Mouse (Mus musculus): ENCODE data around the gene Trappc5.
A peak's percentile ranks its signal among the peaks of the same experiment; 100 is the strongest.

The Trappc5 gene

DNA sequence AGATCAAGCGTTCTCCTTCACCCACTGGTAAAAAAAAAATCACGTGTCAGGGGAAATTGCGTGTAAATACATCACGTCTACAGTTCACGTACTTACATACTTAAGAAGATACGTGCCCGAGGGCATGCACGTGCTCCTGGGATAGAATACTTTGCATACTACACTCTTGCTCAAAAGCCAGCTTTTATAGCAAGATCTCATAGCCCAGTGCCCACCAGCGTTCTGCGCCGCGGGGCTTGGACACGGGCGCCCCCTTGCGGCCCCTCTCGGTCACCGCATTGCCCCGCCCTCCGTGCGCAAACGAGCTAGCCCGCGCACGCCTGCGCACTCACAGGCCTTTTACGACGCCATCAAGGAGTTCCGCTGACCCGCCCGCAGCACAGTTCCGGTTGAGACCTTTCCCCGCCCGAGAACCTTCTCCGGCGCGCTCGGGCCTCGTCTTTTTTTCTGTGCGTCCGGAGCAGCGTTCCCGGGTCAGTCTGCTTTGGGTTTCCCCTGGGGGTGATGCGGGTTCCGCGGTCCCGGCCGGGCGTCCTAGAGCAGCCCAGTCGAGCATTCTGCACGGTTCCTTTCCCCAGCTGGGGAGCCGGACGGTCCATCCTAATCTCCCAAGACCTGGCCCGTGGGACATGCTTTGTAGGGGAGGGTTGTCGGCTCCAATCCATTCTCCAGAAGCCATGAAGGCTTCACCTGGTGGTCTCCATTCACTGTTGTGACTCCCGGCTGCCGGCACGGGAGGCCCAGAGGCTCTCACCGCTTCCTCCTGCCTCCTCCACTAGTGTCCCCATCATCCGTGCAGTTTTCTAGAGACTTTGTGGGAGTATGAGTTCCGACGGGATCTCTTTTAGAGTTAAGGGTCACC, at the start of gene Trappc5:
Gene Trappc5, plus strand, starts transcription at position 169 of the 862 bp plus-strand sequence.
- peak; percentile 91 for DNase-seq (ENCODE audit: low spot score in 2 of 2)

DNA sequence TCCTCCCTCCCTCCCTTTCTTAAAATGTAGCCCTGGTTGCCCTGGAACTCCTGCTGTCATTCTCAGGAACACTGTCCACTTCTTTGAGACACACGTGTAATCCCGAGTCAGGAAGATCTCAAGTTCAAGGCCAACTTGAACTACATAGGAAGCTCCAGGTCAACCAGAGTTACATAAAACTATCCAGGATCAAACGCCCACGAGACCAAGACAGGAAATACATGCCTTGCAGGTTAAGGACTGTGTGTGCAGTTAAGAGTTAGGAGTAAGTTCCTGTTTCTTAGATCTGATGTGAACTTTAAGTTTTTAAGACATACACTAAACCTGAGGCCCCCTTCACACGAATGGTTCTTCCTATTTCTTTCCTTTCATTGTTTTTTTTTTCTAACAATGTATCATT, 49.1 kb upstream of the Trappc5 start:
- no peak for DNase-seq (ENCODE audit: low spot score in 2 of 2)

DNA sequence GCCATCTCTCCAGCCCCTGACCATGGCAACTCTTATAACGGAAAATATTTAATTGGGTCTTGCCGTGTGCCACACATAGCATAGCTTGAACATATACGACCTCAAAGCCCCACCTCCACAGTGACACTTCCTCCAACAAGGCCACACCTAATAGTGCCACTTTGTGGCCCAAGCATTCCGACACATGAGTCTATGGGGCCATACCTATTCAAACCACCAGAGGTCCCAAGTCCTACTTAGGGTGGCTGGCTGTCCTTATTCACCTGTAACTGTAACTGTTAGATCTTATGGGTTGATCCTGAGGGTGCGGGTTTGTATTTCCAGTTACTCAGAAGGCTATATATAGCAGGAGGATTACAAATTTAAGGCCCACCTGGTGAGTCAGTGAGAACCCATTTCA, 48.1 kb upstream of the Trappc5 start:
- DNase-seq (ENCODE audit: low spot score in 2 of 2), result no peak

DNA sequence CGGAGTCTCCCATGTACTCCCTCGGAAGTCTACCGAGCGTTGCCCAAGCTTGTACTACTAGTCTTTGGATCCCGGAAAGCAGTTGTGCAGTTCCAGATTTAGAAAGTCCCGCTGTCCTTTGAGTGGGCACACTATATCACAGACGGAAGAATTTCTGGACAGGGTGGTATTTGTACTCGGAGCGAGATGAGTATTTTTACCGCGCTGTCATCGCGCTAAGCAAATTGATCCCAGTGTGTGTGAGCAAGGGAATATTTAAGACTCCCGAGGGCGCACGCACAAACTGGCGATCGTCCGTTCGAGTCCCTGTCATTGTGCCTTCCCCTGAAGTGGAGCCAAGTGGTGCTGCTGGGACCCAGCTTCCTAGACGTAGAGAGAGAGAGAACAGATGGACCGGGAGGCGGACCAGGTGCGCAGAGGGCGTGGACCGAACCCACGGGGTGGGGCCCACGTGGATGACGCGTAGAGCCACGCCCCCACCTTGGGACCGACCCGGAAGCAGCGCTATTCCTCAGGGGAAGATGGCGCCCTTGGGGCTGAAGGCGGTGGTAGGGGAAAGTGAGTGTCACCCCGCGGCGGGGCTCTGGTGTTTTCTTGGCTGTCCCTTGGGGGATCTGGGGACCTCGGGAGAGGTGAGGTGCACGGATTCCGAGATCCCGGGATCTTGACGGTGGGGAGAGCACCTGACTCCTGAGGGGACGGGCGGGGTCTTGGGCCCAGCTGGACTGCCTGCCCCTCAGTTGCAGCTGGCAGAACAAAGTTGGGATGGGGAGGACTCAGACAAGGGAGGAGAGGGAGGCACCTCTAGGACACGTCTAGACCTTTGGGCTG, 45.2 kb upstream of the Trappc5 start, which contains the start of gene Stxbp2:
Gene Stxbp2, plus strand, starts transcription at position 309 of the 831 bp plus-strand sequence.
- DNase-seq (ENCODE audit: low spot score in 2 of 2), result peak; percentile 65 to 74

DNA sequence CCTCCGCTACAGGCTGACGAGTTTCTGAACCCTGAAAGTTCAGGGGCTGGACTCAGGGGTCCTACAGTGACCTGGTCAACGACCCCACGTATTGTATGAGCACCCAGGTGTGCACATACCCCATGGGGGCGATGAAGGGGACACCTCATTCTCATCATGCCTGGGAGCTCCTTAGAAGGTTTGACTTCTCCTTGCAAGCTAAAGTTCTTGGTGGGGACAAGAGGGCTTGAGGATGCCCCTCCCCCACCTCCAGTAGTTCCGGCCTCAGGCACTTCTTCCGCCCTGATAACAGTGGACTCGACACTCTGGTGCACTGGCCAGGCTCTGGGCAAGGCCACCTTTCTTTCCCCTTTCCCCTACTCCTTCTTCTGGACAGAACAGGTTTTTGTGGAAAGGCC, 44.6 kb upstream of the Trappc5 start:
- DNase-seq (ENCODE audit: low spot score in 2 of 2), result no peak

DNA sequence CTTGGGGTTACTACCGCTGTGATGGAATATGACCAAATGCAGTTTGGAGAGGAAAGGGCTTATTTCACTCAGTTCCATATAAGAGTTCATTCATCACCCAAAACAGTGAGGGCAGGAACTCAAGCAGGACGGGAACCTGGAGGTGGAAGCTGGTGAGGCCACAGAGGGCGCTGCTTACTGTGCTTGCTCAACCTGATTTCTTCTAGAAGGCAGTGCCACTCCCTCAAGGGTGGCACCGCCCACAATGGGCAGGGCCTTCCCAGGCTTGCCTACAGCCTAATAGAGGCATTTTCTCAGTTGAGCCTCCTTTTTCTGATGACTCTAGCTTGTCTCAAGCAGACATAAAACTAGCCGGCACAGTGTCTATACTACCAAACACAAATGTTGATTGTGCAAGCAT, 30.3 kb upstream of the Trappc5 start:
- peak in 1 of 2 experiments; percentile 29 for DNase-seq (ENCODE audit: low spot score in 2 of 2)

DNA sequence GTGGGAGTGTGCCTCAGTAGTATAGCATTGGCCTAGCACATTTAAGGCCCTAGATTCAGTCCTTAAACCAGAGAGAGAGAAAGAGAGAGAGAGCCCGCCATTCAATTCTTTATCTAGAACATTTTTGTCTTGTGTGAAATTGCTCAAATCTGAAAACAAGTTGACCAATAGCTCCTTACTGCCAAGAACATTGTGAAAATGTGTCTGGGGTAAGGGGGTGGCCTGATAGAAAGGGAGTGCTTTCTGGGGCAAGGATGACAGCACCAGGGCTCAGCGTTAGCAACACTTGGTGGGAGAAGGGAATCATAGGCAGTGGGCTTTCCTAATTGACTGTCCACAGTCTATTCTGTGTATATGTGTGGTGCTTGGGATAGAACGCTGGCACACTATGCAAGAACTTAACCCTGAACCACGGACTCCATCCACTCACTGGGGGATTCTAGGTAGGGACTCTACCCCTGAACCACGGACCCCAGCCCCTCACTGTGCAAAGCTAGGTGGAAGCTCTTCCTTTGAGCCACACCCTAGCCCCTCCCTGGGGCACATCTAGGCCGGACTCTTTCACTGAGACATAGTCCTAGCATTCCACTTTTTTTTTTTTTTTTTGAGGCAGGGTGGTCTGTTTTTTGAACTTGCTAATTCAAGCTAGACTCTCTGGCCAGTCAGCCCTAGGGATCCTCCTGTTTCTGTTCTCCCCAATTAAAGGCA, 29.1 kb upstream of the Trappc5 start:
- DNase-seq (ENCODE audit: low spot score in 2 of 2), result no peak

DNA sequence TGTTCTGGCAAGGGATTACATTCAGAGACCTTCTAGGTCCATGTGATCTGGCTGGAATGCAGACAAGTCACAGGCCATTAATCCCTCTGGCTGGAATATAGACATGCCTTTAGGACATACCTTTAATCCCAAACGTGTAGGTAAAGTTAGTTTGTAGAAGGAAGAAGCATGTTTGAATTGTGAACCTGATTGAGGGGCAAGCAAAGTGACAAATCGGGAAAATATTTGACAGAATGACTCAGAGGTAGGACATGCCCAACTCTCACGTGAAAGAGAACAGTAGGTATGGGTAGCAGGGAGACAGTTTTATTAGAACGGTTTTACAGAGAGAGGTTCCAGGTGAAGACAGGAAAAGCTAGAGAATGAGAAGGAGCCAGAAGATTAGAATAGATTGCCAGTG, 28.5 kb upstream of the Trappc5 start:
- no peak for DNase-seq (ENCODE audit: low spot score in 2 of 2)

DNA sequence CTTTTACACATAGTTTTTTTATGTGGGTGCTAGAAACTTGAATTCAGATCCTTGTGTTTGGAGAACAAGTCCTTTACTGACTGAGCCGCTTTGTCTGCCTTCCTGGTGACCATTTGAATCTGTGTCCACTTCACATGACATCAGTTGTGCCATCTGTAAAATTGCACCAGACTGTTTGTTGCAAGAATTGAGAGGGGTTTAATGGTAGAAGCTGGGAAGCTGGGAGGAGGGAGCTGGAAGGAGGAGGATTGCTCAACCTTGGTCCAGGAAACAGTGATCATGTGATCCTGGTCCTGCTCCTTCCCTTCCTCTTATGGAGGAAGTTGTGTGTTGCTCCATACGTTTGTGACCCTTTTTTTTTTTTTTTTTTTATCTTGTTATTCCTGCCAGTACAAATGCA, 27.8 kb upstream of the Trappc5 start:
- DNase-seq (ENCODE audit: low spot score in 2 of 2), result no peak

DNA sequence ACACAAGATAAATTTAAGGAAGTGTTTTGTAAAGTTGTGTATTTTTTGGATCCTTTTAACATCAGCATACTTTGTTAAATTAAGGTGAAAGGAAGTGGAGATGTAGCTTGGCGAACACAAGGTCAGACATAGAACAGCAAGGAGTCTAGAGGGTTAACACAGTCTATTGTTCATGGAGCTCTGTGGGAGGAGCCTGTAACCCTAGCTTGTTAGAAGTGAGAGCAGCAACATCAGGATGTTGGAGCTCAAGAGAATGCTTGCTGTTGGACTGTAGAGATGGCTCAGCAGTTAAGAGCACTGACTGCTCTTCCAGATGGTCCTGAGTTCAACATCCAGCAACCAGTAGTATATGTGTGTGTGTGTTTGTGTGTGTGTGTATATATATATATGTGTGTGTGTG, 27.1 kb upstream of the Trappc5 start:
- no peak for DNase-seq (ENCODE audit: low spot score in 2 of 2)

DNA sequence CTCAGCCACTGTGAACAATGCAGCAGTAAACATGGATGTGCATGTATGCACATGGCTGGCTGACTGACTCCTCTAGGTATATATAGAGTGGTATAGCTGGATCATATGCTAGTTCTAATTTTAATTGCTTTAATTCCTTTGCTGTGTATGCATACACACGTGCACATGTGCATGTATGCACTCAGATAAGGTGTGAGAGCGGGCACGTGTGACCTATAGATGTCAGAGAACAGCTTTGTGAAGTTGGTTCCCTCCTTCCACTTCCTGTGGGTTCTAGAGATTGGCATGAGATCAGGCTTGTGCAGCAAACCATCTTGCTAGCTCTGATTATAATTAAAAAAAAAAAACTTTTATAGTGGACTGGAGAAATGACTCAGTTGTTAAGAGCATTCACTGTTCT, 23.3 kb upstream of the Trappc5 start:
- no peak for DNase-seq (ENCODE audit: low spot score in 2 of 2)

DNA sequence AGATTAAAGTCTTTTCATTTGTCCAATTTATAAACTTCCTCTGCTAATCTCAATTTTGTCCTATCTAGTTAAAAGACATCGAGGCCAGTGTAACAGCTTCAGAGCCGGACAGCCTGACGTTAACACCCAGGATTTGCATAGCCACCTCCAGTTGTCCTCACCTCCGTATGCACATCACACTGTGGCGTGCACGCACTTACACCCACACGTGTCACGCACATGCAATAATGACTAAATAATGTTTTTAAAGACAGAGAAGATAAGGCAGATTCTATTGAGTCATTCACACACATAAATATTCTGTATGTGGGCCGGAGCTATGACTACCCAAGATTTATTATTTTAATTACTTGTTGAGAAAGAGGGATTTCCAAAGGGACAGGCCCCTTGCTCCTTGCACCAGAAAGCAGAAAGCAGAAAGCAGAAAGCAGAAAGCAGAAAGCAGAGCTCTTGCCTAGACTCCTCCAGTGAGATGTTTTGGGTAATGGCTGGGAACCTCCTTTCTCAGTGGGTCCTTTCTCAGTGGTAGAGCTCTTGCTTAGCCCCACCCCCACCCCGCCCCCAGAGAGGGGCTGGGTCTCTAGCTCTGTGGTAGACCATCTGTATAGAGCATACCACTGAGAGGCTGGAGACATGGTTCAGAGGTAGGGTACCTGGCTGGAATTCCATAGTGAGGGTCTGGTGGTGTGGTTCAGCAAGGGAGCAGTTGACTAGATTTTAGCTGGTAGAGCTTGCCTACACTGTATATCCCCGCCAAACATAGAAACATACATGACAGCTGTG, 21.2 kb upstream of the Trappc5 start:
- no peak for DNase-seq (ENCODE audit: low spot score in 2 of 2)

DNA sequence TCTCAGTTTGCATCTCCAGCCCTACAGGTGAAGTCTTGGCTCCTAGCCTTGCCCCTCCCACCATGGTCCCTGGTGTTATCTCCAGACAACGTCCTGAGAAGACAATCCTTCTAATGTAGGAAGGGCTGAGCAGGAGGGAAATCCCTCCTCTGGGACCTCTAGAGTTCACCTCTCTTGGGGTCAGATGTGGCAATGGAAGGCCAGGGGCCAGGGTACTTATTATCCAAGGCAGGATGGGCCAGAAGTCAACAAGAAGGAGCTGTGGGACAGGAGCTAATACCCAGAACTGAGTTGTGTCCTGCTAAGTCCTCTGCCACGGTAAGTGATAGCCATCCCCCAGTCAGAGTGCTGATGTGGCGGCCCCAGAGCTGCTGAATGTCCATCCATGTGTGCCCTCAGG, 20.6 kb upstream of the Trappc5 start, which contains the start of gene Retn:
Gene Retn, plus strand, starts transcription at position 245 of the 400 bp plus-strand sequence.
- no peak for DNase-seq (ENCODE audit: low spot score in 2 of 2)

DNA sequence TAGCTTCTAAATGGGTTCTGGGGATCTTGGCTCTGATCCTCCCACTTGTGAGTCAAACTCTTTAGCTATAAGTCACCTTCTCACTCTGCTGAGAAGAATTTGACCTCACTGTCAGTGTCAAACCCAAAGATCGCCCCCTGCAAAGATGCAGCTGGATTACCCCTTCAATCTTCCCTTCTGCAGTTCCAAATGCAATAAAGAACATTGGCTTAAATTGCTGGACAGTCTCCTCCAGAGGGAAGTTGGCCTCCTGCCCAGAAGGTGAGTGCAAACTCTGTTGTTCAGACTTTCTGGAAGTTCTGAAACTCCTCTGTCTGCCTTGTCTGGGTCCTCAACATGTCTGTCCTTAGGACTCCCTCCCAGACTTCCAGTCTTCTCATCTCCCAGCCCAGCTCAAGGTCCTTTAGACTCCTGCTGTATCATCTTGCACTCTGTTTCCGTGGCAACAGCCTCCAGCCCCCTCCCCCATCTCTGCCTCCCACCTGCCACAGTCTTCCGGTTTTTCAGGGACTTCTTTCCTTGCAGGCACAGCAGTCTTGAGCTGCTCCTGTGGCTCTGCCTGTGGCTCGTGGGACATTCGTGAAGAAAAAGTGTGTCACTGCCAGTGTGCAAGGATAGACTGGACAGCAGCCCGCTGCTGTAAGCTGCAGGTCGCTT, 19.2 kb upstream of the Trappc5 start:
- DNase-seq (ENCODE audit: low spot score in 2 of 2), result no peak

DNA sequence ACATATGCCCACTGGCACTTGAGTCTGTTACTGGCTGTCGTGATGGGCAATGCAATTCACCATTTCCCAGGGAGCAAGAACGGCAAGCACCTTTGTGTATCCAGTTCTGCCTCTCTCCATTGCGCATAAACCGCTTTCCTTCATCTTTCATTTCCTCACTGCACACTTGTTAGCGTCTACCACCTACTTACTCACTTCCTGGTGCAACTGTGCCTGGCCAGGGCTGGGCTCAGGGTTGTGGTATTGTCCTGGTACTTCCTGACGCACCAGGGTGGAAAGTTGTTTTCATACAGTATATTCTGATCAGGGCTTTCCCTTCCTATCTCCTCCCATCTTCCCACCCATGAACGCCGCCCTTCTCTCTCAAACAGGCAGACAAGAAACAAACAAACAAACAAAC, 15.2 kb upstream of the Trappc5 start:
- no peak for DNase-seq (ENCODE audit: low spot score in 2 of 2)

DNA sequence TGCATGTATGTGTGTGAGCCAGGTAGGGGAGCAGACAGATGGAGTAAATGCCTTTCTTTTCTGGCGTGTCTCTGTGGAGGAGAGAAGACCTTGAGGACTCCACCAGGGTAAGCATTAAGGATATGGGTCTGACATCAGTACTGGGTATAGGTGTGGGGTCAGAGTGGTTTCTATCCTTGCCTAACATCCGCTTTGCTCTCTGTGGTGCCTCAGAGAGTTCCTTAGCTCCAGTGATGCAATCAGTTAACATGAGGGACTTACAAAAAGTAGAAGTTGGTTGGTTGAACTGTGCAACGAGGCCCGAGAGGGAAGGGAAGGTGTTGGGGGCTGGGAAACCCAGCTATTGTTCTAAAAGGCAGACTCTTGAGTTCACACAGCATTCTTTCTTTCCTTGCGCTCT, 11.7 kb upstream of the Trappc5 start:
- no peak for DNase-seq (ENCODE audit: low spot score in 2 of 2)

DNA sequence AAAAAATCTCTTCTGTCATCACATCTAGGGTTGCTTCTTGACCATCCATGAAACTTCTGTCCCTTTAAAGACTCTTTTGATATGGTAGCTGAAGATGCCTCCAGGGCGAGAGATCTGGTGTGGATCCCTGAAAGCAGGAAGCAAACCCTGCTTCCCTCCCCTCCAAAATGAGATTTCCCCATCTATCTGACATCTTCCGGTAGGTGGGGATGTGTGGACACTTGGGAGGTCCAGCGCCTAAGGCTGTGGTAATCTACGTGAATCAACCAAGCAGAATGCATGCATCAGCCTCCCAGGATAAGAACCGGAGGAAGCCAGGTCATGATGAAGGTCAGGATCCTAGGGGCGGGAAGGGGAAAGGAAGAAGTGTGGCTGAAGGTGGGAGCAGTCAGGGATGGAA, 10.6 kb upstream of the Trappc5 start, which contains the start of gene Mcemp1:
Gene Mcemp1, plus strand, starts transcription at position 248 of the 400 bp plus-strand sequence.
- no peak for DNase-seq (ENCODE audit: low spot score in 2 of 2)

DNA sequence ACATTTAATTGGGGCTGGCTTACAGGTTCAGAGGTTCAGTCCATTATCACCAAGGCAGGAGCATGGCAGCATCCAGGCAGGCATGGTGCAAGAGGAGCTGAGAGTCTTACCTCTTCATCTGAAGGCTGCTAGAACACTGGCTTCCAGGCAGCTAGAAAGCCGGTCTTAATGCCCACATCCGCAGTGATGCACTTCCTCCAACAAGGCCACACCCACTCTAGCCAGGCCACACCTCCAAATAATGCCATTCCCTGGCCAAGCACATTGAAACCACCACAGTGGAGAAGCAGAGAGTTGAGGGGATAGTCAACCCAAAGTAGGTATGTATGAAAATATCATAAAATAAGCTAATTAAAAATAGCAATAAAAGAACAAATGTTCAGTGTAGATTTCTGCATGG, 5.7 kb upstream of the Trappc5 start:
- no peak for DNase-seq (ENCODE audit: low spot score in 2 of 2)

DNA sequence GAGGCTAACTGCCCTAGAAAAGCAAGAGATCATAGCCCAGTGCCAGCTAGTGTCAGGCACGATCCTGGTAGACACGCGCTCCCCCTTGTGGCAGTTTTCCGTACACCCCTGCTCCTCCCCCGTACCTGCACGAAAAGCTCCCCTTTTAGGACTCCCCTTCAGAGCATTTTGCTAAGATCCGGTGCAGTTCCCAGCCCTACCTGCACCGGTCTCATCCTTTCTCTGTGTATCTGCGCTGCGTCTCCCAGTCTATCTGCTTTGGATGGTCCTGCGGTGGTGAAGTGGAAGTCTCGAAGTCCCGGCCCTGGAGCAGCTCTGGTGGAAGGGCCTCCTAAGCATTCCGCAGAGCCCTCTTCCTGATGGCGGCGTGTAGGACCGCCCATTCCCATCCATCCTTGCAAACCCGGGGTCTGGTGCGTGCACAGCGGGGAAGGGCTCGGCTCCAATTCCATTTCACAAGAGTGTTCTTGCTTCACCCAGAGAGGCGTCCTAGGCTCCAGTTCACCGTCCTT, 4.1 kb upstream of the Trappc5 start, which contains the start of gene Fcor:
Gene Fcor, minus strand, starts transcription at position 383 of the 512 bp plus-strand sequence.
- DNase-seq (ENCODE audit: low spot score in 2 of 2), result peak; percentile 65 to 85

DNA sequence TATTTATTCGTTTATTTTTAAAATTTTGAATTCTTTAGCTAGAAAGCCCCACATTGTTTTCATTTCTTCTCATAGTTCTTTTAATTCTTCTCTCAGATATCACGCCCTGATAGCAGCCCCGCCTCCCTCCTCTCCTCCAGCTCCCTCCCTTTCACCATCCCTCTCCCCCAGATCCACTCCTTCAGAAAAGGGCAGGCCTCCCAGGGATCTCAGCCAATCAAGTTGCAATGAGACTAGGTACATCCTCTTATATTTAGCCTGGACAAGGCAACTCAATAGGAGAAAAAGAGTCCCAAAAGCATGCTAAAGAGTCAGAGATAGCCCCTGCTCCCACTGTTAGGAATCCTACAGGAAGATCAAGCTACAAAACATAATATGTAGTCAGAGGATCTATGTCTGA, 1.4 kb upstream of the Trappc5 start:
- DNase-seq (ENCODE audit: low spot score in 2 of 2), result no peak

Measured in urinary bladder, postnatal 4 days (tissue).